Mouse (Mus musculus) ES-E14 (cell line): ENCODE results near the gene Clock. TPM values are rescaled to one million over a fixed set of nuclear protein-coding genes. Genes with fewer than 3 reads are reported as not detected.

Experiments used
- DNase-seq: peaks from one replicate; pipeline ENCODE4 v3.0.0-alpha.2; 2013; ENCODE audit warnings: low read depth, low spot score
- H3K27ac ChIP-seq: 2 replicates; pipeline ENCODE4 v1.5.1; 2012; ENCODE audit warnings: low read depth, mild to moderate bottlenecking, low read length, moderate library complexity, mixed read lengths; ENCODE audit not compliant: poor library complexity, insufficient read depth, severe bottlenecking
- H3K36me3 ChIP-seq: 2 replicates; pipeline ENCODE4 v1.6.1; 2012; ENCODE audit warnings: mild to moderate bottlenecking, low read length, moderate library complexity, mixed read lengths; ENCODE audit not compliant: control insufficient read depth, poor library complexity, insufficient read depth, severe bottlenecking
- H3K4me1 ChIP-seq, 2 experiments: fragments of 150-350 bp in 1 of 2; sonication (generic) in 1 of 2; 2 replicates each; pipeline ENCODE4 v1.6.1; 2012; ENCODE audit warnings: low read length in 2 of 2, mild to moderate bottlenecking in 1 of 2, mixed read lengths in 1 of 2; ENCODE audit not compliant: control insufficient read depth in 2 of 2, insufficient read depth in 2 of 2, poor library complexity in 1 of 2
- H3K4me3 ChIP-seq, 2 experiments: fragments of 150-350 bp in 1 of 2; sonication (generic) in 1 of 2; 2 replicates each; pipeline ENCODE4 v1.5.1; 2012; ENCODE audit warnings: low read length in 2 of 2, low read depth in 1 of 2, mild to moderate bottlenecking in 1 of 2, mixed read lengths in 1 of 2; ENCODE audit not compliant: insufficient read depth in 1 of 2, poor library complexity in 1 of 2, severe bottlenecking in 1 of 2
- H3K9ac ChIP-seq: 2 replicates; pipeline ENCODE4 v1.6.1; 2012; ENCODE audit warnings: low read depth, mild to moderate bottlenecking, low read length, mixed read lengths; ENCODE audit not compliant: poor library complexity, insufficient read depth, severe bottlenecking
- H3K9me3 ChIP-seq: fragments of 150-350 bp; sonication (generic); 2 replicates; pipeline ENCODE4 v1.6.1; 2012; ENCODE audit warnings: low read depth, mild to moderate bottlenecking, low read length; ENCODE audit not compliant: control insufficient read depth, insufficient read depth
- CHD2 ChIP-seq: IDR thresholded peaks from 2 replicates; pipeline ENCODE4 v1.6.1; 2014; ENCODE audit warnings: mild to moderate bottlenecking, low read depth, low read length, inconsistent platforms
- HCFC1 ChIP-seq: IDR thresholded peaks from 2 replicates; pipeline ENCODE4 v1.6.1; 2012; ENCODE audit warnings: low read length, inconsistent platforms, borderline replicate concordance; ENCODE audit not compliant: insufficient read depth
- MAFK ChIP-seq: IDR thresholded peaks from 2 replicates; pipeline ENCODE4 v1.6.1; 2014; ENCODE audit warnings: mild to moderate bottlenecking, low read depth, low read length, inconsistent platforms; ENCODE audit not compliant: insufficient read depth
- ZC3H11A ChIP-seq: IDR thresholded peaks from 2 replicates; pipeline ENCODE4 v1.6.1; 2012; ENCODE audit warnings: low read depth, mild to moderate bottlenecking, inconsistent platforms, low read length, borderline replicate concordance
- ZNF384 ChIP-seq: IDR thresholded peaks from 2 replicates; pipeline ENCODE4 v1.6.1; 2012; ENCODE audit warnings: low read depth, low read length, inconsistent platforms
- in situ Hi-C, 2 experiments: fragments of 600-800 bp; cut with MboI; formaldehyde crosslinking; loops; one replicate each; pipeline ENCODE4 v1.15.1; 2025; ENCODE audit warnings: low sequenced_read_pairs in 2 of 2, inconsistent platforms in 1 of 2; ENCODE audit not compliant: unreplicated experiment in 2 of 2
- total RNA-seq: library from RNA; depleted of rRNA; stranded (reverse); fragments of 300-350 nt; gene quantifications from 2 replicates; pipeline ENCODE4 v1.2.3, GENCODE M21; 2012; rRNA removed

Clock gene
- 16.4 and 16.8 TPM in 2 replicates for total RNA-seq

- DNase-seq, result peak; percentile 56
- H3K4me1 ChIP-seq, result peaks cover 0 to 3% of the 10 kb centered on the region in 2 experiments; a peak in 1 of 4 replicates
- TF ChIP-seq MAFK, result no peak
- no peak; the same call in 1 of the 2 replicates for TF ChIP-seq ZC3H11A
- TF ChIP-seq CHD2, result no peak
- TF ChIP-seq ZNF384, result no peak
- TF ChIP-seq HCFC1, result no peak
- in situ Hi-C loops, result no loop called here
- H3K9me3 ChIP-seq, result no peaks in the 10 kb centered on the region
- H3K4me3 ChIP-seq, result peak within 1 kb of the TSS; percentile 85 to 91
- peak within 1 kb of the TSS; percentile 92 for H3K27ac ChIP-seq
- no peaks in the 10 kb centered on the region for H3K36me3 ChIP-seq
- peak within 1 kb of the TSS; percentile 87 for H3K9ac ChIP-seq
Measured at GRCm38 (mm10) chr5:76304452-76305341, at the start of gene Clock. TSS of gene Clock (minus strand) at chr5:76304792.

DNA sequence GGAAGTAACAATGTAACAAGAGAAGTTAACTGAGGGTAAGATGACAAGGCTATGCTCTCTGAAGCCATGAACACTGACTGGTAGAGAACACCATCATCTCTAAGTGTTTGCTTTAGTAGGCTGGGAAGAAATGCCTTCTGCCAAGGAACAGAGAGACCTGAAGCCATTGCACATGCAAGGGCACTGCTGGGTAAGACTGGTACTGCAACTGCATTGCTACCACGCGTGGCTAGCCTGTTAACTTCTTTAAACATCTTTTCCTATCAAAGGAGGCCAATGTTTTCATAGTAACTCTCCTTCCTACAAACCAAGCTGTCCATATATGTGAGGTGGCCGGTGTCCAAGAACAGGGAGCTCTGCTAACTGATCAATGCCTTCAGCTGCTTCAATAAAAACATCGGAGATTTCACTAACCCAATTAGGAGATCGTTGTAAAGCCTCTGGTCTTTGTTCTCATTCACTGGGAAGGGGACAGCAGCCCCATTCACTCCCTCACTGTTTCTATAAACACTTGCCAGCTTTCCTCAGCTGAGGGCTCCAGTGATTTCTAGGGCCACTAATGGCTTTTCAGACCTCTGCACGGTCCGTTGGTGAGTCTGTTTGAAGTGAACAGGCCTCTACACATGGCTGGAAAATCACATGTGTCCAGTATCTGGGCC, 47.5 kb upstream of the Clock start:
- DNase-seq, result no peak
- TF ChIP-seq HCFC1 (no peak), ZC3H11A (no peak), MAFK (no peak), CHD2 (no peak), ZNF384 (no peak)
- H3K4me3 ChIP-seq, result no peak overlapping the region
- in situ Hi-C loops, result no loop called here
- H3K9ac ChIP-seq, result no peak overlapping the region
- H3K27ac ChIP-seq, result no peak overlapping the region
- H3K4me1 ChIP-seq, result no peaks in the 10 kb centered on the region
- no peaks in the 10 kb centered on the region for H3K9me3 ChIP-seq
- H3K36me3 ChIP-seq, result no peaks in the 10 kb centered on the region

DNA sequence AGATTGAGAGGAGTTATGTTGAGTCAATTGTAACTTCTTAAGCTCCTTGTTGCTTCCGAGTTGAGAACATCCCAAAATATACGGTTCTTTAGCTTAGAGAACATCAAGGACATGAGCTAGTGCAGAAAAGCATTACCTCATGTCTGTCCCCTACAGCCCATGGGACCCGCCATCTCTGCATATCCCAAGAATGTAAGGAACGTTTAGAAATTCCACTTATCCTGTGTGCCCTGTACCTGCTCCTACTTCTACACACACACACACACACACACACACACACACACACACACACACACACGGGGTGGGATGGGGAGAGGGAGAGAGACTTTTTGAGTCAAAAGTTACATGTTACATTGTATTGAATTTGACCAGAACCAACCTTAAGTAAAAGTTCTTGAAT, 46.9 kb upstream of the Clock start:
- Histone ChIP-seq H3K27ac (no peak overlapping the region), H3K36me3 (no peaks in the 10 kb centered on the region), H3K4me1 (no peaks in the 10 kb centered on the region), H3K9me3 (no peaks in the 10 kb centered on the region), H3K9ac (no peak overlapping the region), H3K4me3 (no peak overlapping the region)
- TF ChIP-seq CHD2 (no peak), ZC3H11A (no peak), HCFC1 (no peak), ZNF384 (no peak), MAFK (no peak)
- no peak for DNase-seq
- in situ Hi-C loops, result no loop called here

GRCm38 (mm10) chr5:76346137-76346536, 41.5 kb upstream of the Clock start:
- Histone ChIP-seq H3K9ac (no peak overlapping the region), H3K9me3 (no peaks in the 10 kb centered on the region), H3K4me3 (no peak overlapping the region), H3K4me1 (peaks cover 0 to 2% of the 10 kb centered on the region in 2 experiments; a peak in 1 of 4 replicates), H3K27ac (no peak overlapping the region), H3K36me3 (no peaks in the 10 kb centered on the region)
- in situ Hi-C loops, result no loop called here
- no peak for DNase-seq
- no peak for TF ChIP-seq ZC3H11A
- TF ChIP-seq ZNF384, result no peak
- no peak for TF ChIP-seq HCFC1
- no peak for TF ChIP-seq CHD2
- TF ChIP-seq MAFK, result no peak
